Mouse (Mus musculus) brain, embryonic 14.5 days (tissue): ENCODE data around the gene Mob3a. TPM values are rescaled to one million over a fixed set of nuclear protein-coding genes. Genes with fewer than 3 reads are reported as not detected.

ENCODE experiments used
- DNase-seq: peaks from one replicate; pipeline ENCODE4 v3.0.0-alpha.2; 2011; ENCODE audit warnings: low read depth
- CTCF ChIP-seq: fragments of 200-500 bp; IDR thresholded peaks from 2 replicates; pipeline ENCODE4 v1.5.1; 2012; ENCODE audit warnings: inconsistent platforms, mild to moderate bottlenecking, moderate library complexity, borderline replicate concordance; ENCODE audit not compliant: insufficient read depth, insufficient read length; ENCODE audit errors: extremely low read depth
- POLR2A ChIP-seq: fragments of 200-500 bp; IDR thresholded peaks from 2 replicates; pipeline ENCODE4 v1.6.1; 2012; ENCODE audit warnings: mild to moderate bottlenecking, inconsistent platforms, borderline replicate concordance; ENCODE audit not compliant: poor library complexity, insufficient read depth, insufficient read length, severe bottlenecking; ENCODE audit errors: extremely low read depth
- polyA plus RNA-seq: library from polyadenylated mRNA; depleted of rRNA; stranded (reverse); fragments of >200 nt; gene quantifications from 2 replicates; pipeline ENCODE4 v1.2.3, GENCODE M21; 2012

The Mob3a gene
- polyA plus RNA-seq, 1 experiment = 47.3 TPM

GRCm38 (mm10) chr10:80698605-80699004, 3.2 kb downstream of the Mob3a start:
- TF ChIP-seq CTCF (no peak), POLR2A (no peak)
- no peak for DNase-seq

- peak; percentile 40 for DNase-seq
- TF ChIP-seq POLR2A (no peak), CTCF (no peak)
These were observed 4.0 kb downstream of the Mob3a start for GRCm38 (mm10) chr10:80697812-80698211.

- TF ChIP-seq POLR2A = no peak
- TF ChIP-seq CTCF = no peak
- no peak for DNase-seq
These were observed 4.4 kb downstream of the Mob3a start for GRCm38 (mm10) chr10:80697393-80697787.

GRCm38 (mm10) chr10:80696502-80697392, 5.0 kb downstream of the Mob3a start:
- DNase-seq = no peak
- no peak for TF ChIP-seq POLR2A
- TF ChIP-seq CTCF = no peak

GRCm38 (mm10) chr10:80695801-80696501, 5.8 kb downstream of the Mob3a start:
- no peak for TF ChIP-seq POLR2A
- no peak for TF ChIP-seq CTCF
- DNase-seq = no peak

GRCm38 (mm10) chr10:80695186-80695585, 6.6 kb downstream of the Mob3a start:
- no peak for DNase-seq
- TF ChIP-seq CTCF (no peak), POLR2A (no peak)

GRCm38 (mm10) chr10:80694159-80694938, 7.4 kb downstream of the Mob3a start:
- no peak for DNase-seq
- TF ChIP-seq POLR2A (no peak), CTCF (no peak)

GRCm38 (mm10) chr10:80693401-80694045, 8.3 kb downstream of the Mob3a start:
- no peak for DNase-seq
- TF ChIP-seq CTCF = no peak
- no peak for TF ChIP-seq POLR2A

GRCm38 (mm10) chr10:80692249-80693165, 9.3 kb downstream of the Mob3a start:
- DNase-seq = no peak
- no peak for TF ChIP-seq POLR2A

- no peak for TF ChIP-seq POLR2A
- peak; percentile 62 for TF ChIP-seq CTCF
- peak; percentile 79 for DNase-seq
These were observed 13.9 kb downstream of the Mob3a start for GRCm38 (mm10) chr10:80687850-80688249.

- TF ChIP-seq POLR2A = no peak
- TF ChIP-seq CTCF = no peak
- DNase-seq = no peak
These were observed 15.2 kb downstream of the Mob3a start for GRCm38 (mm10) chr10:80686617-80687016.
